Mouse (Mus musculus) urinary bladder, postnatal 10 days (tissue): Measurements from ENCODE around the gene Srpr.

Source experiments
- DNase-seq: peaks from one replicate; pipeline ENCODE4 v3.0.0; 2022; ENCODE audit warnings: low spot score

Gene Srpr

GRCm38 (mm10) chr9:35262418-35262817, 62.4 kb downstream of the Srpr start:
- no peak for DNase-seq

- no peak for DNase-seq
These were observed 63.5 kb downstream of the Srpr start for GRCm38 (mm10) chr9:35263431-35263830.

- DNase-seq: no peak
These were observed 64.5 kb downstream of the Srpr start for GRCm38 (mm10) chr9:35264509-35264908.

- DNase-seq: peak; percentile 64
These were observed 67.4 kb downstream of the Srpr start, which contains the start of the genes Fam118b and Rpusd4 for GRCm38 (mm10) chr9:35267146-35267975. Fam118b (minus strand) TSS chr9:35267805. Rpusd4 (plus strand) TSS chr9:35267865.

- no peak for DNase-seq
These were observed 68.2 kb downstream of the Srpr start for GRCm38 (mm10) chr9:35267976-35268715.

- no peak for DNase-seq
These were observed 77.9 kb downstream of the Srpr start for GRCm38 (mm10) chr9:35277855-35278365.

- no peak for DNase-seq
These were observed 78.5 kb downstream of the Srpr start for GRCm38 (mm10) chr9:35278451-35278850.

GRCm38 (mm10) chr9:35282006-35282850, 82.3 kb downstream of the Srpr start:
- DNase-seq: no peak

GRCm38 (mm10) chr9:35282851-35283200, 82.9 kb downstream of the Srpr start:
- DNase-seq: no peak

GRCm38 (mm10) chr9:35283415-35284069, 83.6 kb downstream of the Srpr start:
- DNase-seq: no peak

- DNase-seq: no peak
These were observed 84.4 kb downstream of the Srpr start for GRCm38 (mm10) chr9:35284351-35284750.

GRCm38 (mm10) chr9:35286351-35286750, 86.4 kb downstream of the Srpr start:
- no peak for DNase-seq

GRCm38 (mm10) chr9:35289992-35290391, 90.0 kb downstream of the Srpr start:
- no peak for DNase-seq

- no peak for DNase-seq
These were observed 90.4 kb downstream of the Srpr start for GRCm38 (mm10) chr9:35290417-35290816.

GRCm38 (mm10) chr9:35290916-35291315, 90.9 kb downstream of the Srpr start:
- DNase-seq: no peak

GRCm38 (mm10) chr9:35293465-35293864, 93.5 kb downstream of the Srpr start:
- DNase-seq: no peak
